Mouse (Mus musculus) lung, embryonic 15.5 days (tissue): ENCODE measurements around the gene Fxyd3. TPM values are rescaled to one million over a fixed set of nuclear protein-coding genes. Genes with fewer than 3 reads are reported as not detected.

Experiments
- ATAC-seq: fragments of 200-750 bp; cut with Nextera tagmentation; 2 replicates; pipeline ENCODE4 v1.8.0; 2017; ENCODE audit warnings: moderate number of reproducible peaks, borderline replicate concordance; ENCODE audit not compliant: low FRiP score, low TSS enrichment; ENCODE audit errors: extremely low read depth
- H3K27ac ChIP-seq: fragments of 300-500 bp; sonication (generic); 2 replicates; pipeline ENCODE4 v1.5.1; 2015; ENCODE audit warnings: moderate library complexity, mild to moderate bottlenecking, inconsistent platforms
- H3K27me3 ChIP-seq: fragments of 300-500 bp; sonication (generic); 2 replicates; pipeline ENCODE4 v1.6.1; 2015; ENCODE audit warnings: inconsistent platforms
- H3K36me3 ChIP-seq: fragments of 300-500 bp; sonication (generic); 2 replicates; pipeline ENCODE4 v1.6.1; 2015; ENCODE audit warnings: inconsistent platforms
- H3K4me1 ChIP-seq: fragments of 300-500 bp; sonication (generic); 2 replicates; pipeline ENCODE4 v1.6.1; 2015; ENCODE audit warnings: inconsistent platforms
- H3K4me2 ChIP-seq: fragments of 300-500 bp; sonication (generic); 2 replicates; pipeline ENCODE4 v1.6.1; 2015; ENCODE audit warnings: inconsistent platforms, mild to moderate bottlenecking, moderate library complexity
- H3K4me3 ChIP-seq: fragments of 300-500 bp; sonication (generic); 2 replicates; pipeline ENCODE4 v1.5.1; 2015; ENCODE audit warnings: mild to moderate bottlenecking, inconsistent platforms
- H3K9ac ChIP-seq: fragments of 300-500 bp; sonication (generic); 2 replicates; pipeline ENCODE4 v1.6.1; 2015; ENCODE audit warnings: inconsistent platforms
- H3K9me3 ChIP-seq: fragments of 300-500 bp; sonication (generic); 2 replicates; pipeline ENCODE4 v1.6.1; 2016; ENCODE audit warnings: inconsistent platforms
- WGBS: fragments of 180-500 bp; shearing (Covaris S2); methylation state at CpG from one replicate; pipeline ENCODE4 v1.1.7; 2015; 5-methylcytosine and 5-hydroxymethylcytosine counted together
- polyA plus RNA-seq: library from polyadenylated mRNA; unstranded; fragments of >200 nt; fragmentation: Nextera tagmentation; extraction: Ambion mirVana; gene quantifications from 2 replicates; pipeline ENCODE4 v1.2.1, GENCODE M21; 2015

Gene Fxyd3
- polyA plus RNA-seq, 1 experiment from 2014 or later, result 50.1 TPM

- ATAC-seq, result no peak
- no peaks in the 10 kb centered on the region for H3K9me3 ChIP-seq
- H3K36me3 ChIP-seq, result no peaks in the 10 kb centered on the region
- 87% methylated on average over 6 of the region's 6 CpGs for WGBS
- no peak overlapping the region for H3K4me3 ChIP-seq
- H3K4me2 ChIP-seq, result no peak overlapping the region
- H3K4me1 ChIP-seq, result peaks cover 34% of the 10 kb centered on the region
- H3K9ac ChIP-seq, result no peak overlapping the region
- no peaks in the 10 kb centered on the region for H3K27me3 ChIP-seq
- H3K27ac ChIP-seq, result no peak overlapping the region
These were observed 37.3 kb upstream of the Fxyd3 start for GRCm38 (mm10) chr7:31113800-31114199.

- Histone ChIP-seq H3K9ac (no peak overlapping the region), H3K27me3 (no peaks in the 10 kb centered on the region), H3K4me3 (no peak overlapping the region), H3K36me3 (no peaks in the 10 kb centered on the region), H3K4me2 (no peak overlapping the region), H3K27ac (no peak overlapping the region), H3K4me1 (peaks cover 35% of the 10 kb centered on the region), H3K9me3 (no peaks in the 10 kb centered on the region)
- ATAC-seq, result no peak
- WGBS, result 41% methylated on average over 4 of the region's 4 CpGs
These were observed 35.5 kb upstream of the Fxyd3 start for GRCm38 (mm10) chr7:31112036-31112435.

GRCm38 (mm10) chr7:31110861-31111385, 34.4 kb upstream of the Fxyd3 start:
- Histone ChIP-seq H3K9me3 (no peaks in the 10 kb centered on the region), H3K27ac (no peak overlapping the region), H3K4me3 (no peak overlapping the region), H3K27me3 (no peaks in the 10 kb centered on the region), H3K9ac (no peak overlapping the region), H3K4me1 (peaks cover 31% of the 10 kb centered on the region), H3K4me2 (no peak overlapping the region), H3K36me3 (no peaks in the 10 kb centered on the region)
- ATAC-seq, result no peak
- 71% methylated on average over 15 of the region's 15 CpGs for WGBS

GRCm38 (mm10) chr7:31109796-31110195, 33.3 kb upstream of the Fxyd3 start:
- H3K4me1 ChIP-seq, result peaks cover 20% of the 10 kb centered on the region
- H3K36me3 ChIP-seq, result no peaks in the 10 kb centered on the region
- H3K4me2 ChIP-seq, result no peak overlapping the region
- H3K4me3 ChIP-seq, result no peak overlapping the region
- ATAC-seq, result no peak
- no peaks in the 10 kb centered on the region for H3K9me3 ChIP-seq
- no peak overlapping the region for H3K27ac ChIP-seq
- H3K9ac ChIP-seq, result no peak overlapping the region
- 84% methylated on average over 5 of the region's 5 CpGs for WGBS
- no peaks in the 10 kb centered on the region for H3K27me3 ChIP-seq

GRCm38 (mm10) chr7:31109091-31109490, 32.6 kb upstream of the Fxyd3 start:
- Histone ChIP-seq H3K9me3 (no peaks in the 10 kb centered on the region), H3K36me3 (no peaks in the 10 kb centered on the region), H3K4me1 (peaks cover 13% of the 10 kb centered on the region), H3K27me3 (no peaks in the 10 kb centered on the region), H3K4me3 (no peak overlapping the region), H3K4me2 (no peak overlapping the region), H3K27ac (no peak overlapping the region), H3K9ac (no peak overlapping the region)
- 27% methylated on average over 7 of the region's 7 CpGs for WGBS
- ATAC-seq, result peak; percentile 39; the same call in 1 of the 2 replicates

GRCm38 (mm10) chr7:31107781-31108180, 31.3 kb upstream of the Fxyd3 start:
- Histone ChIP-seq H3K4me3 (no peak overlapping the region), H3K27me3 (no peaks in the 10 kb centered on the region; the same call in 1 of the 2 replicates), H3K9me3 (no peaks in the 10 kb centered on the region), H3K9ac (no peak overlapping the region), H3K4me1 (peaks cover 13% of the 10 kb centered on the region), H3K27ac (no peak overlapping the region), H3K36me3 (no peaks in the 10 kb centered on the region), H3K4me2 (no peak overlapping the region)
- ATAC-seq, result no peak
- WGBS, result 82% methylated on average over 11 of the region's 11 CpGs

GRCm38 (mm10) chr7:31106166-31106565, 29.7 kb upstream of the Fxyd3 start:
- ATAC-seq, result no peak
- Histone ChIP-seq H3K4me3 (no peak overlapping the region), H3K4me1 (peaks cover 8% of the 10 kb centered on the region), H3K27ac (no peak overlapping the region), H3K4me2 (no peak overlapping the region), H3K27me3 (no peaks in the 10 kb centered on the region; the same call in 1 of the 2 replicates), H3K9me3 (no peaks in the 10 kb centered on the region), H3K36me3 (no peaks in the 10 kb centered on the region), H3K9ac (no peak overlapping the region)
- 45% methylated on average over 3 of the region's 3 CpGs for WGBS

- Histone ChIP-seq H3K27ac (no peak overlapping the region), H3K4me1 (peaks cover 8% of the 10 kb centered on the region), H3K9me3 (no peaks in the 10 kb centered on the region), H3K27me3 (no peaks in the 10 kb centered on the region; the same call in 1 of the 2 replicates), H3K36me3 (no peaks in the 10 kb centered on the region), H3K4me2 (no peak overlapping the region), H3K4me3 (no peak overlapping the region), H3K9ac (no peak overlapping the region)
- no peak for ATAC-seq
- WGBS, result 37% methylated on average over 15 of the region's 15 CpGs
These were observed 28.7 kb upstream of the Fxyd3 start for GRCm38 (mm10) chr7:31105061-31105768.

GRCm38 (mm10) chr7:31100786-31101185, 24.3 kb upstream of the Fxyd3 start:
- Histone ChIP-seq H3K9me3 (no peaks in the 10 kb centered on the region), H3K4me1 (peaks cover 5% of the 10 kb centered on the region; the same call in 1 of the 2 replicates), H3K27me3 (no peaks in the 10 kb centered on the region; the same call in 1 of the 2 replicates), H3K4me3 (no peak overlapping the region), H3K9ac (no peak overlapping the region), H3K4me2 (no peak overlapping the region), H3K36me3 (no peaks in the 10 kb centered on the region), H3K27ac (no peak overlapping the region)
- no peak for ATAC-seq
- WGBS, result 68% methylated on average over 14 of the region's 14 CpGs

GRCm38 (mm10) chr7:31099612-31099982, 23.1 kb upstream of the Fxyd3 start:
- no peak for ATAC-seq
- Histone ChIP-seq H3K4me1 (peaks cover 5% of the 10 kb centered on the region; the same call in 1 of the 2 replicates), H3K9ac (no peak overlapping the region), H3K36me3 (no peaks in the 10 kb centered on the region), H3K27me3 (no peaks in the 10 kb centered on the region; the same call in 1 of the 2 replicates), H3K4me2 (no peak overlapping the region), H3K4me3 (no peak overlapping the region), H3K27ac (no peak overlapping the region), H3K9me3 (no peaks in the 10 kb centered on the region)
- 79% methylated on average over 6 of the region's 6 CpGs for WGBS

- Histone ChIP-seq H3K4me3 (no peak overlapping the region), H3K4me2 (no peak overlapping the region), H3K9me3 (no peaks in the 10 kb centered on the region), H3K27ac (no peak overlapping the region), H3K9ac (no peak overlapping the region), H3K36me3 (no peaks in the 10 kb centered on the region), H3K4me1 (peaks cover 5% of the 10 kb centered on the region; the same call in 1 of the 2 replicates), H3K27me3 (no peaks in the 10 kb centered on the region; the same call in 1 of the 2 replicates)
- no peak for ATAC-seq
- WGBS, result 76% methylated on average over 22 of the region's 22 CpGs
These were observed 22.4 kb upstream of the Fxyd3 start for GRCm38 (mm10) chr7:31098697-31099611.
